Mouse (Mus musculus): ENCODE measurements around the gene Tuba4a.
"Not testable (repeated sequence)": the region's sequence is repeated elsewhere in the genome, so short reads cannot be mapped to it uniquely, and the experiment has no call there.

Gene Tuba4a

DNA sequence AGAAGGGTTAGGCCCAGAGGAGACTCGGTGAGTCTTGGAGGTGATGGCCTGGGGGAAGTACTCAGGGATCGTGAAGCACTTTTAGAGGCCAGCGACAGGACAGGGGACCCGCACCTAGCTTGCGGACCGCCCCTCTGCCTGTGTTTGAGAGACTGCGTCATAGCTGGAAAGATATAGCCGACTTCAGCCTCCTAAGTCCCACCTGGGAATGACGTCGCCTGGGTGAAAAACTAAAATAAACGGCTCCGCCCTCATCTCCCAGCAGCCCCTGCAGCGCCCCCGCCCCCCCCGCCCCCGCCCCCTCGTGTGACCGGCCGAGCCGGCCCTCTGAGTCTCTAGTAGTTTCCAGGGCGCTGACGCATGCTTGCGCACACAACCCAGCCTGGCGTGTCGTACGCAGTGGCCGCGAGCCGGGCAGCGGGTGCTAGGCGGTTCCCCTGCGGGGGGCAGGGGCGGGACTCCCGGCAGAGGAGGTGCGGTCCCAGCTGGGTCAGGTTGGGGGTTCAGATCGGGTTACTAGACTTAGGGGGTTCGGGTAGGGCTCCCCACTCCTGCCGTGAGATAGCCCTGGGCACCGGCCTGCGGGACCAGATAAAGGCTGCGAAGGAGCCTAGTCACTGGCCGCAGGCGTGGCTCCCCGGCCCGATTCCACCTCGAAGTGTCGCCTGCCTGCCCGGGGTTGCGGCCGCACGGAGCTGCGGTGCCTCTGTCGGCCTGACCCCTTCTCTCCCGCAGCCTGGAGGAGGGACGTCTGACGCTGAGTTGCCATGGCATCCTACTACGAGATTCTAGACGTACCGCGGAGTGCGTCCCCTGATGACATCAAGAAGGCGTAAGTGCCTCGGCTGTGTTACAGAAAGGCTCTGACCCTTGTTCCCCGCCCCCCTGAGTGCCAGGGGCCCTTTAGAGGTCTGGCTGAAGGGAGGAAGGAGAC is 16.7 kb upstream of the Tuba4a start, which contains the start of gene Dnajb2:
Gene Dnajb2, plus strand, starts transcription at position 290 of the 934 bp plus-strand sequence.
- peak; percentile 86 for DNase-seq (ENCODE audit: low read depth, low spot score)

DNA sequence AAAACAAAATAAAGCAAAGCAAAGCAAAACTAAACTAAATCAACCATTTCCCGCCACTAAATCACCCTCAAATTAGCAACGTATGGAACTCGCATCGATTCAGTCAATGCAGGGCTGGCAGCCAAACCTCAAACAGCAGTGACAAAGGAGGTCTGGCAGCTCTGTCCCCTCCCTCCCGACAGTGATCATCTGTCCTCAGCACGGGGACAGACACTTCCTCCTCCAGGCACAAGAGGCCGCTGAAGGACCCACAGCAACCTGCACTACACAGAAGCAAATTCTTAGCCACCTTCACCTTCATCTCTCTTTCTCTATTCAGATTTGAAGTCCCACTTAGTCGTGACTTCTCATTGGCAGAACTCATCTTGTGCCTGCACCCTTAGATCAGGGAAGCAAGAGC is 14.9 kb upstream of the Tuba4a start:
- DNase-seq (ENCODE audit: low read depth, low spot score) = peak; percentile 61

DNA sequence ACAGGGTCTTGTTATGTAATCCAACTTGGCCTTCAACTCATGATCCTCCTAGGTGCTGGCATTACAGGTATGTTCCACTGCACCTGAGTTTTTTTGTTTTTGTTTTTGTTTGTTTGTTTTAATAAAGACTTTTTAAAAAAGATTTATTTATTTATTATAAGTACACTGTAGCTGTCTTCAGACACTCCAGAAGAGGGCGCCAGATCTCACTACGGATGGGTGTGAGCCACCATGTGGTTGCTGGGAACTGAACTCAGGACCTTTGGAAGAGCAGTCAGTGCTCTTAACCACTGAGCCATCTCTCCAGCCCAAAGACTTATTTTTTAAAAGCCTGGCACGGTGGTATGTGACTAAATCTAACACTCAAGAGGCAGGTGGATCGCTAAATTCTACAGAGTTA is 12.8 kb upstream of the Tuba4a start:
- DNase-seq (ENCODE audit: low read depth, low spot score) = not testable (repeated sequence)

DNA sequence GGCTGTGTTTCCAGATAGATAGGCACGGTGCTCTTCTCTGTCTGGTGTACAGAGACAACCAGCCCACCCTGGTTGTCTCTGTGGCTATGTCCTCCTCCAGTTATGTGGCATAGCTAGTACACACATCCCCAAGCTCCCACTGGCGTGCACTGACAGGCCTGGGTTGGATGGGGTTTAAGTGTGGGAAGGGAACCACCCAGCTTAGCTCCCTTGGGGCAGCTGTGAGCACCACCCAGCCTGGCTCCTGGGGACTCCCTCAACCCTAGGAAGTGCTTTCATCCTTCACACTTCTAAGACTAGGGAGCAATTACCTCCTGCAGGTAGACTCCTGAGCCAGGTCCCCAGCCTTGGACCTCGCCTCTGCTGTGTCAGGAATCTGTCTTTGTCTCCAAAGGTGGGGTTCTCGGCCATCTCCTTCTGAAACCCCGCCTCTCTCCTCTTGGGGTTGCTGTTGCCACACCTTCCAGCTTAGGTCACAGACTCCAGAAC is 12.0 kb upstream of the Tuba4a start, which contains the start of gene A630095N17Rik:
Gene A630095N17Rik, minus strand, starts transcription at position 439 of the 489 bp plus-strand sequence.
- DNase-seq (ENCODE audit: low read depth, low spot score) = no peak

DNA sequence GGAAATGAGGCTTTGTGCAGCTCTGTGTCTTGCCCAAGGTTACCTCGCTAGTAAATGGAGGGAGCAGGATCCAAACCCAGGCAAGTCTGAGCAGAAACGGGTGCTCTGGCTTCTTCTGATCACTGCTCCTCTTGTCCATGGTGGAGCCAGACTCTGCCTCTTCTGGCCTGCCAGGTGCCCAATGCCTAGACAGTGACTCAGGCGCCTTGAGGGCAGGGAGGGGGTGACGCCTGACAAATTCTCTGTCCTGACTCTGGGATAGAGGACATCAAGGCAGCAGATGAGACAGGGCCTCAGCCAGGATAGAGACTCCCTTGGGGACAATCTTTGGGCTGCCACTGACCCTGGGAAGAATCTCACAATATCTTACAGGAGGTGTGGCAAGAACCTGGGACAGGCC is 11.6 kb upstream of the Tuba4a start:
- peak; percentile 65 for DNase-seq (ENCODE audit: low read depth, low spot score)

DNA sequence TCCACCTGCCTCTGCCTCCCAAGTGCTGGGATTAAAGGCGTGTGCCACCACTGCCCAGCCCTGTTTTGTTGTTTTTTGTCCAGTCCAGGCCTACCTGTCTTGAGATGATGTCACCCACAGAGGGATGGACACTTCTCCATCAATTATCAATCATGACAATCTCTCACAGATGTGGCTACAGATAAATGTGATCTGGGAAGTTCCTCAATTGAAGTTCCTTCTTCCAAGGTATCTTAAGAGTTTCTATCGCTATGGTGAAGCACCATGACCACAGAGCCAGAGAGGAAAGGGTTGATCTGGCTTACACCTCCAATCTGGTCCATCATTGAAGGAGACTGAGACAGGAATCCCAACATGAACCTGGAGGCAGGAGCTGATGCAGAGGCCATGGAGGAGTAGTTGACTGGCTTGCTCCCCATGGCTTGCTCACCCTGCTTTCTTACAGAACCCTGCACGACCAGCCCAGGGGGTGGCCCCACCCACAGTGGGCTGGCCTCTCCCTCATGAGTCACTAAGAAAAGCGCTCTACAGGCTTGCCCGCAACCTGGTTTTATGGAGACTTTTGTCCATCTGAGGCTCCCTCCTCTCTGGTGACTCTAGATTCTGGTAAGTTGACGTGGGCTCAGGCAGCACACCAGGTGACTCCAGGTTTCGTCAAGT is 10.8 kb upstream of the Tuba4a start:
- DNase-seq (ENCODE audit: low read depth, low spot score) = peak; percentile 45

DNA sequence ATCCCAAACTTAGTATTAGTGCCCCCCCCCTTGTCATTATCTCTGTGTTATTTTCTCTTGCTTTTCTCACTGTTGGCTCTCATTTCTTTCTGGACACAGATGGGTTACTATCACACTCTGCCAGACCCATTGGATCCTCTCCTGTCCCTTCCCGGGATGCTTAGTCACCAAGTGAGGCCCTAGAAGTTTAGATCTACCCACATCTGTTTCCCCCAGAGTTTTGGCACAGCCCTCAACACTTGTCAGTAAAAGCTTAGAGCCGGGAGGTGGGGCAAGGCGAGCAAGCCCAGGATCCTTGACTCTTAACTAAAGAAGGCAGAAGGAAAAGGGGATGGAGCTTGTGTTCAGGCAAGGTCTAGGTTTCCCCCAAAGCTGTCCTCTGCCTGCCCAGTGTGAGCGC is 9.5 kb upstream of the Tuba4a start:
- peak; percentile 86 for DNase-seq (ENCODE audit: low read depth, low spot score)

DNA sequence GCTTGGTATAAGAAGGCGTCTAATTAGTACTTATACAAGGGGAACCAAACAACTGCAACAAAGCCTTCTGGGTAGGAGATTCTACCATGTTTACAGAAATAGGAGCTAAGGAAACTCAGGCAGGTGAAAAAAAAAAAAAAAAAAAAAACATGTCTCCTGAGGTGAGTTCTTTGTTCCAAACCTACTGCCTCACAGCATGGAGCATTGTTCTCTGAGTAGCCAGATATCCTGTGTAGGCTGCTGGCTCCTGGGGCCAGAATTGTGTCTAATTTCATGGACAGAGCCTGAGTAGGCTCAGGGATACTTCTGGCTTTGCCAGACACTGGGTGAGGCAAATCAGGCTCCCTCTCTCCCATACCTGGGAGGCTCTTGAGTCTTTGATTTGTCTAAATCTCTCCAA is 8.0 kb upstream of the Tuba4a start:
- DNase-seq (ENCODE audit: low read depth, low spot score) = no peak

DNA sequence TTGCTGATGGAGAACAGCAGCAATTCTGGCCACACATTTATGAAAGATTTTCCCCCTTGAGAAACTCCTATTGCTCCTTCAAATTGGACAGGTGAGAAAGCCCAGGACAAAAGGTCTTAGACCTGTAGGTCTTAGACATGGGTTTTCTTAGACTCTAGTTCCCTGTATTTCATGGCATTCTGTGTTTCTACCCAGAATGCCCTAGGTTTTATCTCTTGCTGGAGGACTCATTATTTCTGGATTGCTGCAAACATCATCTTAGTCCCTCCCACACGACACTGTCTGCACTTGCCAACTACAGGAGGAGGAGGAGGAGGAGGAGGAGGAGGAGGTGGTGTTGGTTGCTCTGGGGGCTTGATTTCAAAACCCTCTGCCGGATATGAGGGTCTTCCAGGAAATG is 6.5 kb upstream of the Tuba4a start:
- DNase-seq (ENCODE audit: low read depth, low spot score) = no peak

DNA sequence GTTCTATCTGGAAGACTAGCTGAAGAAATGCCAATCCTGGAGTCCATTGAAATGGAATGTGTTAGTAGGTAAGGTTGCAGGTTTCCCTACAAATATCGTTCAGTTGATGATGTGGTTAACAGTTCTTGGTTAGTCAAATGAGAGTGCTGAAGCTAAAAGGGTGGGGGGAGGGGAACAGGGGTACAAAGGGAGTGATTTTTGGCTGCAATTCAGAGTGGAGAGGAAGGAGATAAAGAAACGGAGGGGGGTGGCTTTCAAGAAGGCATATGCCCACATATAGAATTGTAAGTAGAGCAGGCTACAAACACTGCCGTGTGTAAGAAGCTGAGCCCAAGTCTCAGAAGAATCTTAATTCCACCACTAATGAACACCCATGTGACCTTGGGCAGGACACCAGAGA is 5.8 kb upstream of the Tuba4a start:
- DNase-seq (ENCODE audit: low read depth, low spot score) = no peak

DNA sequence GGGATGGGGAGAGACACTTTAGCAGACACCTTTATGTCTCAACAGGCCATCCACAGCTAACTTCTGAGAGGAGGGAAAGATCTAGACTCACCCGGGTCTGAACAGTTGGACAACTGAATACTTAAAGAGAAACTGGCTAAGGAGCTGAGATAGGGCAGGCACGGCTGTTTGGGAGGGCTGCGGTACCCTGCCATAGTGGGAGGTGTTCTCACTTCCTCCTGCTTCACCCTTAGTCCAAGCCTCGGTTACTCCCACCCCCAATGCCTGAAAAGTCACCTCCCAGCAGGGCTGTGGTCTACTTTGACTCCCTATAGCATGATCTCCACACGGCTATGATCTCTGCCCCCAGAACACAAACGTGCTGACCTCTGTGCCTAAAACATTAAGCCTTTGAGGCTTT is 3.9 kb upstream of the Tuba4a start:
- no peak for DNase-seq (ENCODE audit: low read depth, low spot score)

DNA sequence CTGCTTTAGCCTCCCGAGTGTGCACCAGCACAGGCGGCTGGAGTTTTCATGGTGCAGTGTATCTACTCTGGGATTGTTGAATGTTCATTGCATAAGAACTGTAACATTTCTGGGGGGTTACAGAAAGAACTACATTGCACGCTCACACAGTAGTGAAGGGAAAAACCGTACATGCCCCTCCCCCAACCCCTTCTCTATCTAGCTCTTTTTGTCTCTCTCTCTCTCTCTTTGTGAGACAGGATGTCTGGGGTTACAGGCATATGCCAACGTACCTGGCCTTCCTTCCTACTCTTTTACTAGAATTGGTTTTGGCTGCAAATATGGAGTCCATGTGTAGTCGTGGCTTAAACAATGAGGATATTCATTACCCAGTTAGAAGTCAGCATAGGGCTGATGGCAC is 3.3 kb upstream of the Tuba4a start:
- no peak for DNase-seq (ENCODE audit: low read depth, low spot score)

DNA sequence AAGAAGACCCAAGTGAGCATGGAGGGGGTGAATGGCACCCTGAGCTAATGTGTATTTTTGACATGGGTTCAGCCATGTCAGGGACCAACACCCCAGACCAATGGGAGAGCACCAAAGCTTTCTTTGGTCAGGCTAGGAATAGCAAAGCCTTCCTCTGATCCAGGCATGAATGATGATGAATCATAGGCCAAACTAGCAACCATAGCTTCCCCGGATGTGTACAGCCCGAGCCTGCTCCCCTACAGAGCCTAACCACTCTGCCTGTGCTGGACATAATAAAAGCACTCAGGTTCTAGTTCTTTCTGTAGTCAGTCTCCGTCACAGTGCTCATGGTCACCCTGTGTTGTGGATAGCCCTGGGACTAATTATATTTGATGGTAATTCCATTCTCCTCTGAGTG is 1.9 kb upstream of the Tuba4a start:
- DNase-seq (ENCODE audit: low read depth, low spot score) = peak; percentile 43

DNA sequence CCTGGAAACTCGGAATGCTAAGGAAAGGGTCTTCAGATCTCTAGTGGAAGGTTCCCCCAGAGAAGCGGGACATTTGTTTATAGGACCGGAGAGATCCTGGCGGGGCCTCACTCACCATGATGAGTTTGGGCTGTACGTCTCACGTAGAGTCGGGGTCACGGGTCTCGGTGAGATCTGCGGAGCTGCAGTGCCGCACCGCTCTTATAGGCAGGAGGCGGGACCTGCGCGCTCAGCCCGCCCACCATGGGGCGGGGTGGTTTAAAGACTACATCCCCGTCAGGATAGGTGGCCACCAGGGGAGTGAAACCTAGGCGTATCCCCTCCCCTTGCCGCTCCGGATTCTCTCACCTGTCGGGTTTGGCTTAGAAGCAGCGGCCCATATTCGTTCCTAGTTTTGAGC is 587 bp downstream of the Tuba4a start:
- peak; percentile 77 for DNase-seq (ENCODE audit: low read depth, low spot score)

DNA sequence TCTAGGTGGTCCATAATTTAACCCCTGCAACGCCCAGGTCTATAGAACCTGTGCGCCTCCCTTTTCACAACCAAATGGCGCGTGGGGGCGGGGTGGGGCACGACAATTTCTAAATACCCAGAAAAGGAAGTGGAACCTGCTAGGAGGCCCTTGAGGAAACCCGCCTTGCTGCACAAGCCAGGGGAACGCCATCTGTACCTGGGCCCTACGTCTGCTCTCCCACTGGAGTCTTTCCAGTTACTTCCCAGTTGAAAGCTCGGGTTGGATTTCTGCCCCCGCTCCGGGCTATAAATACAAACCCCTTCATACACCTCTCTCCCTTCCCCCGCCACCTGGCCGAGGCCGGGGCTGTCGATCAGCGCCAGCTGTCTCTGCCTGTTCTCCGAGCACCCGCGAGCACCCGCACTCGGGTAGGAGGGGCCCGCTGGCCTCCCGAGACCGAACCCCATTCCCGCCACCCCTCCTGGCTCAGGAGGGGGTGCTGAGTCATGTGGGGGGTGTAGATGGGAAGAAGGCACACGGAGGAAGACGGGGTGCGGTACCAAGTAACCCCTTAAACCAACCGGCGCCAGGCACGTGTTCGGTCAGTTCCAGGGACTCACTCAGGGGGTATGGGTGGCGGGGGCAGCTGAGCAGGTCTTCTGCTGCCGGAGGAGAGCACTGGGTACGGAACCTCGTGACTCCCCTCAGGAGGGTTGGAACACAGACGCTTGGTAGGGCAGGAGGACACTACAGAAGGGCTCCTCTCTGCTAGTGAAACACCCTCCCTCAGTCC is 1.3 kb downstream of the Tuba4a start:
- no peak for DNase-seq (ENCODE audit: low read depth, low spot score)

DNA sequence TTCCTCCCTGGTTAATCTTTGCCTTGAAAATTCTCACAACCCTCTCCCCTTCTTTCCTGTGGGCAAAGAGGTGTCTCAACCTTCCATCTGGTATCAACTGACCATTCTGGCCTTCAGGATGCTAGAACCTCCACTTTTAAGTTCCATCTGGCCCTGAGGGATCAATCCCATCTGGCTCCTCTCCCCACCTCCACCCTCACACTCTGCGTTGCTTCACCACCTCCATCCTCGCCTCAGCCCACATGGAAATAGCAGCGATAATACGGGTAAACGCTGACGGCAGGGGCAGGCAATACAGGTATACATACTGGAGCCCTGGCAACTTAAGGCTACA is 1.8 kb downstream of the Tuba4a start:
- no peak for DNase-seq (ENCODE audit: low read depth, low spot score)

DNA sequence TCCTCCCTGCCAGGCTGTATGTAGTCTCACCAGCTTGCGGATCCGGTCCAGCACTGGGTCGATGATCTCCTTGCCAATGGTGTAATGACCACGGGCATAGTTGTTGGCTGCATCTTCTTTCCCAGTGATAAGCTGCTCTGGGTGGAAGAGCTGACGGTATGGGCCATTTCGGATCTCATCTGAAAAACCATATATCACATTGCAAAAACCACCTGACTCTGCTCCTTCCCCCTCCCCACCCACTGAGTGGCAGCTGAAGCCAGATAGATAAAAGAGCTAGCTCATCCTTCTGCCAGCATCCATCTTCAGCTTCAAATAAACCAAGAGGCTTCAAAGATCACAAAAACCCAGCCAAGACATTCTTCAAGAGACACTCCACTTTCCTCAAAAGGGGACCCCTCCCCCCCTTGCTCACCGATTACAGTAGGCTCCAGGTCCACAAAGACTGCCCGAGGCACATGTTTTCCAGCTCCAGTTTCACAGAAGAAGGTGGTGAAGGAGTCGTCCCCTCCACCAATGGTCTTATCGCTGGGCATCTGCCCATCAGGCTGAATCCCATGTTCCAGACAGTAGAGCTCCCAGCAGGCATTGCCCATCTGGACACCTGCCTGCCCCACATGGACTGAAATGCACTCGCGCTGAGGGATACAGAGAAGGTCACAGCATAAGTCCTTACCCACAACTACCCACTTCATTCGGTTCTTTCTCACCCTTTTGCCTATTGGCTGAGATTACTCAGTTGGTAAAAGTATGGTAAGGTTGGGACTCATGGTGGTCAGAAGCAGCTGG is 2.7 kb downstream of the Tuba4a start:
- DNase-seq (ENCODE audit: low read depth, low spot score) = no peak

DNA sequence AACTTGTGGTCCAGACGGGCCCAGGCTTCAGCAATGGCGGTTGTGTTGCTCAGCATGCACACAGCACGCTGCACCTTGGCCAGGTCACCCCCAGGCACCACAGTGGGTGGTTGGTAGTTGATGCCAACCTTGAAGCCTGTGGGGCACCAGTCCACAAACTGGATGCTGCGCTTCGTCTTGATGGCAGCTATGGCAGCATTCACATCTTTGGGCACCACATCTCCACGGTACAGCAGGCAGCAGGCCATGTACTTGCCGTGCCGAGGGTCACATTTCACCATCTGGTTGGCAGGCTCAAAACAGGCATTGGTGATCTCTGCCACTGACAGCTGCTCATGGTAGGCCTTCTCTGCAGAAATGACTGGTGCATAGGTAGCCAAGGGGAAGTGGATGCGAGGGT is 3.9 kb downstream of the Tuba4a start:
- DNase-seq (ENCODE audit: low read depth, low spot score) = no peak

DNA sequence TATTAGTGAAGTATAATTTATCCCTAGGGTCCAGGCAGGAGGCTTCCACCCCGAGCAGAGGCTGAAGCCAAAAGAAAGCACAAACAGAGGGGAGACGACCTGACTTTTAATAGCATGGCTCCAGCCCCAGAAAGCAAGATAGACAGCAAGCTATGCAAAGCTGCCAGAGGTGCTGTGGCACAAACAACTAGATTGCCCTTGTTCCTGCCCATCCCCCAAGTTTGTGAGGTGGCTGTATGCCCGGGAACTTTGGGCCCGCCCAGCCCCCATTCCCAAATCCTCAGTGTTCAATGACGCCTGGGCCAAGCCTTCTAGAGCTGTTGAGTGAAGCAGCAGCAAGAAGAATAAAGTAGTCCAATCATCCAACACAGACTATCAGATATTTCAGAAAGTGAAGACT is 4.8 kb downstream of the Tuba4a start:
- no peak for DNase-seq (ENCODE audit: low read depth, low spot score)

DNA sequence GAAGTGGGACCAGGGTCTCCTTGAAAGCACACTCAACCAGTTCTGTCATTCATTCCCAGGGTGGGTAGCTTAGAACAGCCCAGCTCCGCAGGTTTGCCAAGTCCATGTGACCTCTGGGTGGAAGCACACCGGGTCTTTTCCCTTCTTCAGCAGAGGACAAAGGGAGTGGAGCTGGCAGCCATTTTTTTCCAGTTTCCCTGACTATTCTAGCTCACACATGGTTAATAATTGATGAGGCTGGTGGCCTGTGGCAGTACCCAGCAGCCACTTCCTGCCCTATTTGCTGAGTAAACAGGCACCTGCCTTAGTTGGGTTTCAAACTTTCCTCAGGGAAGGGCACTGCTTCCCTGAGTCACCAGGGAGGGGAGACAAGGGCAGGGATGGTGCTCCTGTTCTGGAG is 5.2 kb downstream of the Tuba4a start:
- no peak for DNase-seq (ENCODE audit: low read depth, low spot score)

DNA sequence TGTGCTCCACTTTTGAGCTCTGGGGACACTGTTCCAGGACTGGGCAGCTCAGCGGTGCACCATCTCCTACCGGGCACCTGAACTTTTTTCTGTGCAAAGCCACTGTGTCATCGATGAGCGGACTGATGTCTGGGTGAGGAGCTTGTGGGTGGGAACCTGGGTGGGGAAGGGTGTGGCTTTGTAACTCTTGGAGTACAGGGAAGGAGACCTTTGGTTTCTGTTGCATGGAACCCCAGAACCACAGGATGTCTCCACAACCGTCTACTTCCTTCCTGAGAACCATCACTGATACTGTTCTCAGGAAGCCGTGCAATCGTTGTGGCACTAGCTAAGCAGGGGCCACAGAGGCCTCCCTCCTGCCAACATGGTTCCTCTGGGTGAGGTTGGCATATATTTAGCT is 6.6 kb downstream of the Tuba4a start:
- no peak for DNase-seq (ENCODE audit: low read depth, low spot score)
